In the genomic region with DNA sequence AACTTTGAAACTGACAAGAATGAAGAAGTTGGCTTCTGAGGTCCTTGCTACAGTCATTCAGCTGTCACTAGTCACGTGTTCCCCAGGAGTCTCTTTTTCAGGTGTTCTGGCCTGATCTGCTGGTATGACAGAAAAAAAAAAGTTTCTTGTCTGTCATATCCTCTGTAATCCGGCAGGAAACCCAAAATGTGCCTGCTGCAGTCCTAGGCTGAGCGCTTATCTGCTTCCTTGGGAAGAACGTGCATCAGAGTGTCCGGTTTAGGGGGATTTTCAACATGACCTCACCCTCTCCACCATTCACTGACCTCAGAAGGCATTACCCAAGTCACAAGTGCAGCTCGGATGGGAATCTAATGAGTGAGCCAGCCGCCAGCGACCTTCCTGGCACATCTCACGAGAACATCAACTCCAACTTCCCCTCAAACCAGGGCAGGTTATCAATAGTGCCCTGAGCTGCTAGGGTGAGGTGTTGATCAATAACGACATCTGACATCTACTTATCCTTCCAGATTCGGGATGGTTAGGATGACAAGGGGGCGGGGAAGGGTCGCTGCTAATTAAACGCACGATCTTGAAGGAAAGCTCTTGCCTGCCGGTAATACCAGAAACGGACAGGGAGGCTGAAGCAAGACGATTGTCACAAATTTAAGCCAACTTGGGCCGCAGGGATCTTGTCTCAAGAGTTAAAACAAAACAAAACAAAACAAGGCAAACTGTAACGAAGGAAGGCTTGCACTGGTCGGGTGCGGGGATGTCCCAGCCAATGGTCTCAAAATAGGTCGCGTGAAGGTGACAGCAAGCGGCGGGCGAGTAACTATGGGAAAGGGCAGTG, we compare ENCODE assay signal across 8 mouse cellular contexts. TPM values are rescaled to one million over a fixed set of nuclear protein-coding genes. Genes with fewer than 3 reads are reported as not detected.
DNase-seq lines count a peak whose midpoint lies in the region; ATAC-seq lines count a peak whose summit lies in the region.

No protein-coding gene starts in this region.

- peaks cover 33% of the 10 kb centered on the region for H3K4me1 ChIP-seq in heart, embryonic 11.5 days (ENCODE audit: control insufficient read depth, insufficient read depth, low read length)
- peaks cover 44% of the 10 kb centered on the region for H3K4me1 ChIP-seq in kidney, embryonic 16.5 days (ENCODE audit: insufficient read depth, low read length)

- H3K4me3 ChIP-seq in heart, embryonic 11.5 days (ENCODE audit: low read depth, low read length) = peak overlapping the region; percentile 95
- H3K4me3 ChIP-seq in kidney, embryonic 16.5 days (ENCODE audit: low read length) = peak overlapping the region; percentile 79

- no peaks in the 10 kb centered on the region for H3K9me3 ChIP-seq in heart, embryonic 11.5 days (replicated peaks; ENCODE audit: control insufficient read depth, low read length)
- H3K9me3 ChIP-seq in kidney, embryonic 16.5 days (ENCODE audit: low read length) = no peaks in the 10 kb centered on the region

- H3K27ac ChIP-seq in heart, embryonic 11.5 days (ENCODE audit: low read depth, low read length) = peak overlapping the region; percentile 98
- peak overlapping the region; percentile 85 for H3K27ac ChIP-seq in kidney, embryonic 16.5 days (ENCODE audit: low read length)

- 3% methylated on average over 27 of the region's 27 CpGs for WGBS in heart, embryonic 11.5 days (ENCODE audit: insufficient replicate concordance)
- WGBS in kidney, embryonic 16.5 days = 6% methylated on average over 27 of the region's 27 CpGs

- peak; percentile 47 for DNase-seq in spleen, adult 12 weeks (ENCODE audit: low spot score)
- DNase-seq in spleen, postnatal 4 days (ENCODE audit: low spot score in 2 of 2) = no peak
- peak; percentile 65 for DNase-seq in embryo, embryonic 10.5 days (ENCODE audit: low spot score)
- DNase-seq in thymus, postnatal 0 days (ENCODE audit: low spot score) = peak; percentile 68
- no peak for DNase-seq in layer of hippocampus, postnatal 14 days (ENCODE audit: low spot score in 2 of 2)

- H3K36me3 ChIP-seq in heart, embryonic 11.5 days (ENCODE audit: control insufficient read depth, insufficient read depth, low read length) = no peaks in the 10 kb centered on the region; the same call in none of the 2 replicates
- H3K36me3 ChIP-seq in kidney, embryonic 16.5 days (ENCODE audit: insufficient read depth, low read length) = peaks cover 8% of the 10 kb centered on the region

- no peak; the same call in 1 of the 2 replicates for ATAC-seq in heart, embryonic 11.5 days (replicated peaks; ENCODE audit: insufficient number of reproducible peaks, low FRiP score, low TSS enrichment)
- ATAC-seq in kidney, embryonic 16.5 days (ENCODE audit: low FRiP score, low TSS enrichment) = 0 out of 2 replicates have a peak, but pooled peaks have one; percentile 23
- peak; percentile 49 for ATAC-seq in megakaryocyte-erythroid progenitor cell, adult 5-6 weeks (replicated peaks; ENCODE audit: low FRiP score, low TSS enrichment, poor library complexity, severe bottlenecking)

- H3K9ac ChIP-seq in heart, embryonic 11.5 days (ENCODE audit: low read depth, low read length) = peak overlapping the region; percentile 85
- peak overlapping the region; percentile 90 for H3K9ac ChIP-seq in kidney, embryonic 16.5 days (replicated peaks; ENCODE audit: low read length)

- H3K27me3 ChIP-seq in heart, embryonic 11.5 days (ENCODE audit: control insufficient read depth, insufficient read depth, low read length) = no peaks in the 10 kb centered on the region
- H3K27me3 ChIP-seq in kidney, embryonic 16.5 days (ENCODE audit: insufficient read depth, low read length) = no peaks in the 10 kb centered on the region

- peak overlapping the region; percentile 80 for H3K4me2 ChIP-seq in heart, embryonic 11.5 days
- peak overlapping the region; percentile 80 for H3K4me2 ChIP-seq in kidney, embryonic 16.5 days (replicated peaks; ENCODE audit: low read depth, low read length)

RNA-seq across cellular contexts. Expression of a gene that starts 0.8 kb away (rescaled TPM):
- polyA plus RNA-seq in heart, embryonic 11.5 days (2014; fragmentation: Nextera tagmentation; extraction: Ambion mirVana) = 24.9 and 28.9 TPM in 2 replicates
- 22.0 and 24.1 TPM in 2 replicates for polyA plus RNA-seq in kidney, embryonic 16.5 days (2015; fragmentation: Nextera tagmentation; extraction: Ambion mirVana)
- total RNA-seq in megakaryocyte-erythroid progenitor cell, adult 5-6 weeks (2014; fragmentation: Nextera tagmentation) = 34.0 and 40.6 TPM in 2 replicates
- 36.7 and 37.1 TPM in 2 replicates for total RNA-seq in megakaryocyte-erythroid progenitor cell, adult 5-6 weeks (2017)
- 34.1 and 46.4 TPM in 2 replicates for polyA plus RNA-seq in thymus, postnatal 0 days (2015; fragmentation: Nextera tagmentation; extraction: Ambion mirVana)
- total RNA-seq in layer of hippocampus, postnatal 14 days (2021) = 10 to 100 TPM; 57.0 to 60.3 TPM

RNA-seq across cellular contexts. Expression of a gene that starts 51.9 kb away (rescaled TPM):
- 0.11 TPM in 1 of 2 replicates, not detected in the other for polyA plus RNA-seq in heart, embryonic 11.5 days (2014; fragmentation: Nextera tagmentation; extraction: Ambion mirVana)
- polyA plus RNA-seq in kidney, embryonic 16.5 days (2015; fragmentation: Nextera tagmentation; extraction: Ambion mirVana) = not detected in 2 replicates
- 0.12 TPM in 1 of 2 replicates, not detected in the other for total RNA-seq in megakaryocyte-erythroid progenitor cell, adult 5-6 weeks (2014; fragmentation: Nextera tagmentation)
- total RNA-seq in megakaryocyte-erythroid progenitor cell, adult 5-6 weeks (2017) = 1.2 TPM in 1 of 2 replicates, not detected in the other
- polyA plus RNA-seq in thymus, postnatal 0 days (2015; fragmentation: Nextera tagmentation; extraction: Ambion mirVana) = 0.08 and 0.12 TPM in 2 replicates
- not detected for total RNA-seq in layer of hippocampus, postnatal 14 days (2021)

Comparison
In these comparisons a context has a peak if more than half of its experiments do, and no peak if none do; other contexts are left out.
1. DNase-seq: peak in spleen, adult 12 weeks (single experiment), embryo, embryonic 10.5 days (single experiment) and thymus, postnatal 0 days (single experiment); none in spleen, postnatal 4 days (0 of 2) and layer of hippocampus, postnatal 14 days (0 of 2).